Comparison of ENCODE assay signal across 7 mouse cellular contexts in the genomic region with DNA sequence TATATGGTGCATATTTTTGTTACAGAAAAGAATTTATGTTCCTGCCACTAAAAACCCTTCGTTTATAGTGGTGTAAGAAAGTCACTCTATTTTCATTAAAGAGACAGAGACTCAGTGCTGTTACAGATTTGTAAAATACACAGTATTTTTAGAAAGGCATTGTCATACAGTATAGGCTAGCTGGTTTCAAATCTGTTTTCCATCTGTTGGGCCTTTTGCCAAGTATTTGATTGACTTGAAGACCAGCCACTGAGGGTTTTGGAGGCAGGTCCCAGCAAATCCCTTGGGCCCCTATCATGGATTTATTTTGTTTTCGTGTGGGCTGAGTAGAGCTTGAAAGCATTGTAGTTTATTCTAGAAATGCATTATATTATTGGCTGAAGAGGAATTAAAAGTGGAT. TPM values are rescaled to one million over a fixed set of nuclear protein-coding genes. Genes with fewer than 3 reads are reported as not detected.
DNase-seq lines count a peak whose midpoint lies in the region; ATAC-seq and TF ChIP-seq lines count a peak whose summit lies in the region.

No protein-coding gene starts in this region.

- peak overlapping the region; percentile 69 for H3K4me2 ChIP-seq in hindbrain, embryonic 12.5 days (replicated peaks)
- peak overlapping the region; percentile 73 for H3K4me2 ChIP-seq in lung, postnatal 0 days (replicated peaks; ENCODE audit: low read depth, low read length)

- no peak for ATAC-seq in hindbrain, embryonic 12.5 days (ENCODE audit: low FRiP score)
- no peak for ATAC-seq in lung, postnatal 0 days

- no peaks in the 10 kb centered on the region for H3K9me3 ChIP-seq in hindbrain, embryonic 12.5 days (replicated peaks)
- H3K9me3 ChIP-seq in lung, postnatal 0 days (ENCODE audit: low read length), result no peaks in the 10 kb centered on the region

- H3K27me3 ChIP-seq in hindbrain, embryonic 12.5 days, result no peaks in the 10 kb centered on the region; the same call in 1 of the 2 replicates
- H3K27me3 ChIP-seq in lung, postnatal 0 days (replicated peaks; ENCODE audit: insufficient read depth, low read length), result no peaks in the 10 kb centered on the region

- peak overlapping the region; percentile 96 for H3K4me3 ChIP-seq in hindbrain, embryonic 12.5 days
- H3K4me3 ChIP-seq in lung, postnatal 0 days (ENCODE audit: low read depth, low read length), result peak overlapping the region; percentile 97

- TF ChIP-seq EP300 in lung, postnatal 0 days (IDR thresholded peaks at IDR 0.05), result no peak

- no peak for TF ChIP-seq CTCF in lung, postnatal 0 days (IDR thresholded peaks at IDR 0.05)

- peaks cover 10% of the 10 kb centered on the region for H3K36me3 ChIP-seq in hindbrain, embryonic 12.5 days
- no peaks in the 10 kb centered on the region for H3K36me3 ChIP-seq in lung, postnatal 0 days (ENCODE audit: insufficient read depth, low read length)

- 29% methylated on average over 2 of the region's 2 CpGs for WGBS in hindbrain, embryonic 12.5 days
- WGBS in lung, postnatal 0 days, result 17% methylated on average over 2 of the region's 2 CpGs

- peak overlapping the region; percentile 92; the same call in 1 of the 2 replicates for H3K9ac ChIP-seq in hindbrain, embryonic 12.5 days
- no peak overlapping the region; the same call in 1 of the 2 replicates for H3K9ac ChIP-seq in lung, postnatal 0 days (replicated peaks; ENCODE audit: low read depth)

- no peak overlapping the region for H3K27ac ChIP-seq in hindbrain, embryonic 12.5 days
- no peak overlapping the region for H3K27ac ChIP-seq in lung, postnatal 0 days (ENCODE audit: low read length)

- H3K4me1 ChIP-seq in hindbrain, embryonic 12.5 days, result peaks cover 21% of the 10 kb centered on the region
- H3K4me1 ChIP-seq in lung, postnatal 0 days (ENCODE audit: insufficient read depth, low read depth, low read length), result peaks cover 9% of the 10 kb centered on the region; the same call in 1 of the 2 replicates

- peak; percentile 92 for DNase-seq in MN1 (ENCODE audit: low spot score)
- DNase-seq in c-Kit-positive CD71-positive TER-119-positive erythroid progenitor cells, embryonic 14.5 days (ENCODE audit: low spot score), result peak; percentile 53
- DNase-seq in frontal cortex, postnatal 10 days (ENCODE audit: low spot score in 2 of 2), result peak; percentile 37 to 41
- DNase-seq in layer of hippocampus, adult 9-11 months, result peak; percentile 76
- peak; percentile 91 for DNase-seq in lung, postnatal 0 days (ENCODE audit: low spot score)
- DNase-seq in skeletal muscle tissue, adult 2 months (ENCODE audit: low read depth, low spot score), result peak; percentile 81

RNA-seq across cellular contexts. Expression of a gene that starts 1.8 kb away (rescaled TPM):
- 27.8 and 27.9 TPM in 2 replicates for polyA plus RNA-seq in hindbrain, embryonic 12.5 days (2016; fragmentation: Nextera tagmentation; extraction: Ambion mirVana)
- polyA plus RNA-seq in lung, postnatal 0 days (2015; fragmentation: Nextera tagmentation; extraction: Ambion mirVana), result 12.6 and 13.3 TPM in 2 replicates

RNA-seq across cellular contexts. Expression of a gene that starts 40.1 kb away (rescaled TPM):
- polyA plus RNA-seq in hindbrain, embryonic 12.5 days (2016; fragmentation: Nextera tagmentation; extraction: Ambion mirVana), result 33.9 and 36.8 TPM in 2 replicates
- polyA plus RNA-seq in lung, postnatal 0 days (2015; fragmentation: Nextera tagmentation; extraction: Ambion mirVana), result 26.0 and 31.0 TPM in 2 replicates

Comparison
In these comparisons a context has a peak if more than half of its experiments do, and no peak if none do; other contexts are left out.
1. DNase-seq: peak in every context shown above with its lines; median percentile 92 in MN1; 91 in lung, postnatal 0 days; 81 in skeletal muscle tissue, adult 2 months; 76 in layer of hippocampus, adult 9-11 months; 53 in c-Kit-positive CD71-positive TER-119-positive erythroid progenitor cells, embryonic 14.5 days; 39 in frontal cortex, postnatal 10 days.